Mouse (Mus musculus): ENCODE measurements around the gene Pcbp4.

GRCm38 (mm10) chr9:106476002-106476923, 23.2 kb downstream of the Pcbp4 start:
- no peak for TF ChIP-seq POLR2A (IDR thresholded peaks at IDR 0.05; ENCODE audit: control insufficient read depth, extremely low read depth, insufficient read depth, low read length, poor library complexity)
- no peak for TF ChIP-seq CTCF (IDR thresholded peaks at IDR 0.05; ENCODE audit: borderline replicate concordance, control insufficient read depth, extremely low read depth, insufficient read depth, low read length, poor library complexity)

Measured in thymus, adult 2 months (tissue).